Mouse (Mus musculus) lung, embryonic 16.5 days (tissue): Measurements from ENCODE around the gene Krt39. TPM values are rescaled to one million over a fixed set of nuclear protein-coding genes. Genes with fewer than 3 reads are reported as not detected.

Experiments
- polyA plus RNA-seq: library from polyadenylated mRNA; unstranded; fragments of >200 nt; fragmentation: Nextera tagmentation; extraction: Ambion mirVana; gene quantifications from 2 replicates; pipeline ENCODE4 v1.2.1, GENCODE M21; 2015

Gene Krt39
- polyA plus RNA-seq, 1 experiment from 2014 or later: not detected

Other genes with a start within 250 kb of the Krt39 start
- gene Krt24, start 236.1 kb downstream of the Krt39 start, polyA plus RNA-seq: not detected in 2 replicates
- not detected in 2 replicates for gene Krt25, start 198.4 kb downstream of the Krt39 start, polyA plus RNA-seq
- not detected in 2 replicates for gene Krt26, start 183.4 kb downstream of the Krt39 start, polyA plus RNA-seq
- not detected in 2 replicates for gene Krt27, start 170.2 kb downstream of the Krt39 start, polyA plus RNA-seq
- gene Krt28, start 146.4 kb downstream of the Krt39 start, polyA plus RNA-seq: 0.13 and 0.21 TPM in 2 replicates
- gene Krt10, start 132.0 kb downstream of the Krt39 start, polyA plus RNA-seq: 21.6 and 23.2 TPM in 2 replicates
- not detected in 2 replicates for gene Krt12, start 99.1 kb downstream of the Krt39 start, polyA plus RNA-seq
- 0.30 and 0.96 TPM in 2 replicates for gene Krt20, start 83.2 kb downstream of the Krt39 start, polyA plus RNA-seq
- gene Krt23, start 28.2 kb downstream of the Krt39 start, polyA plus RNA-seq: 4.9 and 5.4 TPM in 2 replicates
- gene Krt40, start 21.8 kb upstream of the Krt39 start, polyA plus RNA-seq: not detected in 2 replicates
- gene Krtap3-3, start 29.5 kb upstream of the Krt39 start, polyA plus RNA-seq: not detected in 2 replicates
- gene Krtap3-2, start 35.5 kb upstream of the Krt39 start, polyA plus RNA-seq: not detected in 2 replicates
- not detected in 2 replicates for gene Gm11939, start 38.1 kb upstream of the Krt39 start, polyA plus RNA-seq
- gene Krtap3-1, start 45.3 kb upstream of the Krt39 start, polyA plus RNA-seq: not detected in 2 replicates
- not detected in 2 replicates for gene Krtap1-5, start 59.7 kb upstream of the Krt39 start, polyA plus RNA-seq
- gene Krtap1-4, start 62.3 kb upstream of the Krt39 start, polyA plus RNA-seq: not detected in 2 replicates
- not detected in 2 replicates for gene Krtap1-3, start 70.0 kb upstream of the Krt39 start, polyA plus RNA-seq
- gene Krtap9-3, start 76.8 kb upstream of the Krt39 start, polyA plus RNA-seq: not detected in 2 replicates
- not detected in 2 replicates for gene Gm11938, start 82.0 kb upstream of the Krt39 start, polyA plus RNA-seq
- gene Gm11937, start 88.9 kb upstream of the Krt39 start, polyA plus RNA-seq: not detected in 2 replicates
- not detected in 2 replicates for gene Krtap2-4, start 93.5 kb upstream of the Krt39 start, polyA plus RNA-seq
- gene Gm11562, start 99.1 kb upstream of the Krt39 start, polyA plus RNA-seq: not detected in 2 replicates
- gene Krtap4-1, start 106.9 kb upstream of the Krt39 start, polyA plus RNA-seq: not detected in 2 replicates
- gene Krtap4-2, start 113.7 kb upstream of the Krt39 start, polyA plus RNA-seq: not detected in 2 replicates
- gene Krtap4-7, start 122.8 kb upstream of the Krt39 start, polyA plus RNA-seq: not detected in 2 replicates
- not detected in 2 replicates for gene Gm11555, start 128.9 kb upstream of the Krt39 start, polyA plus RNA-seq
- gene Gm11563, start 137.6 kb upstream of the Krt39 start, polyA plus RNA-seq: not detected in 2 replicates
- not detected in 2 replicates for gene Krtap4-6, start 144.6 kb upstream of the Krt39 start, polyA plus RNA-seq
- not detected in 2 replicates for gene Gm14190, start 169.4 kb upstream of the Krt39 start, polyA plus RNA-seq
- gene Gm14180, start 213.0 kb upstream of the Krt39 start, polyA plus RNA-seq: not detected in 2 replicates